Comparison of ENCODE assay signal across 14 mouse cellular contexts in the genomic region with DNA sequence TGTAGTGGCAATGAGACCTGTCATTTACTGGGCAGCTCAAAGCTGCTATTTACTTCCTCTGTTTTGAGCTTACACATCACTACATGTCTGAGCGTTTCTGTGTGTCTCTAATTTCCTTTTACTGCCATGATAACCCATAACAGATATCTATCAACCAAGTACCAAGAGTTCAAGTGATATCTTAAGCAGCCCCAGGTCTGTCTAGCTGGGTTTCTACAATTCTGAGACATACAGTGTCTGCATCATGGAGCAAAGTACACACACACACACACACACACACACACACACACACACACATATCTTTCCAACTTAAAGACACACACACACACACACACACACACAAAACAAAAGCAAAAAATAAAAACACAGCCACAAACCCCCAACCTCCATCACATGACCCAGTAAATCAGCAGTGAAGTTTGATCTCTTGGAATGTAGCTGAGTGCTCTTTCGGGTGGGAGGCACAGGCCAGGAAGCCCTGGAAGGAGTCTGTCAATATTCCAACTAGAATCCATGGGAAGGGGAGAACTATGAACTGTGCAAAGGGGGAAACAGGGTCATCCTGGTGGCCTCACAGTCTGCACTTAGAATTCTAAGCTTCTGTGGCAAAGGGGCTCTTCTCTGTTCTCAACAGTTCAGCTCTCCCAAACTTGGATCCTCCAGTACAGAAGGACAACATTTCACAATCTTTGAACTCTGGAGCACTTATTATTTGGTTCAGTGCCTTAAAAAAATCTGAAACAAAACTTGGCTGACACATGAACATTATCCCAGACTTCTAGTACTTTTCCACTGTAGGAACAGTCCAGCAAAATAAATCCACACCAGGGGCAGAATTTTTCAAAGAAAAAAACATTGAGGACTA. TPM values are rescaled to one million over a fixed set of nuclear protein-coding genes. Genes with fewer than 3 reads are reported as not detected.
DNase-seq lines count a peak whose midpoint lies in the region; ATAC-seq and TF ChIP-seq lines count a peak whose summit lies in the region.
"Had no signal": no experiment of that assay in that cellular context is flagged by ENCODE, and none has a peak within 500 bp of the region (broad histone marks: within the 10 kb centered on the region; RNA-seq: fewer than 3 reads in every experiment).

No protein-coding gene starts in this region.

- H3K27ac ChIP-seq in neural tube, embryonic 15.5 days (replicated peaks): no peak overlapping the region
- H3K27ac ChIP-seq in hindbrain, postnatal 0 days: no peak overlapping the region
- H3K27ac ChIP-seq: forebrain, embryonic 13.5 days; hindbrain, embryonic 10.5 days; midbrain, embryonic 12.5 days; neural tube, embryonic 13.5 days had no signal

- WGBS in neural tube, embryonic 15.5 days: 67% methylated on average over 2 of the region's 2 CpGs
- WGBS in hindbrain, postnatal 0 days: 79% methylated on average over 2 of the region's 2 CpGs

- no peak overlapping the region for H3K4me3 ChIP-seq in neural tube, embryonic 15.5 days (replicated peaks)
- no peak overlapping the region for H3K4me3 ChIP-seq in hindbrain, postnatal 0 days (ENCODE audit: low read length)
- H3K4me3 ChIP-seq: forebrain, embryonic 13.5 days; hindbrain, embryonic 10.5 days; midbrain, embryonic 12.5 days; neural tube, embryonic 13.5 days had no signal

- no peak for TF ChIP-seq CTCF in hindbrain, postnatal 0 days (IDR thresholded peaks at IDR 0.05; ENCODE audit: low read depth)

- DNase-seq in gastrocnemius, adult 18-20 months (ENCODE audit: low spot score): peak; percentile 23
- DNase-seq in gastrocnemius, postnatal 4 days (ENCODE audit: low spot score in 2 of 2): no peak
- DNase-seq in 3T3-L1 (ENCODE audit: low read depth, low spot score): peak; percentile 72
- peak; percentile 67 for DNase-seq in kidney, adult 11 months
- DNase-seq in kidney, postnatal 4 days: peak; percentile 16 to 18
- no peak for DNase-seq in hindbrain, postnatal 0 days (ENCODE audit: low spot score)
- DNase-seq in cerebellum, adult 11 months: no peak
- DNase-seq: heart, adult 11 months; right cerebral cortex, postnatal 14 days had no signal

- no peak overlapping the region for H3K4me2 ChIP-seq in neural tube, embryonic 15.5 days
- H3K4me2 ChIP-seq in hindbrain, postnatal 0 days (ENCODE audit: low read depth, low read length): no peak overlapping the region
- H3K4me2 ChIP-seq: forebrain, embryonic 13.5 days; midbrain, embryonic 12.5 days; neural tube, embryonic 13.5 days had no signal

- H3K4me1 ChIP-seq in neural tube, embryonic 15.5 days: no peaks in the 10 kb centered on the region
- no peaks in the 10 kb centered on the region for H3K4me1 ChIP-seq in hindbrain, postnatal 0 days (ENCODE audit: insufficient read depth, low read length)
- H3K4me1 ChIP-seq: forebrain, embryonic 13.5 days; hindbrain, embryonic 10.5 days; midbrain, embryonic 12.5 days; neural tube, embryonic 13.5 days had no signal

- H3K27me3 ChIP-seq in neural tube, embryonic 15.5 days (replicated peaks): no peaks in the 10 kb centered on the region
- H3K27me3 ChIP-seq in hindbrain, postnatal 0 days (ENCODE audit: insufficient read depth, low read length): no peaks in the 10 kb centered on the region
- H3K27me3 ChIP-seq: forebrain, embryonic 13.5 days; midbrain, embryonic 12.5 days; neural tube, embryonic 13.5 days had no signal

- H3K9ac ChIP-seq in neural tube, embryonic 15.5 days (replicated peaks): no peak overlapping the region
- H3K9ac ChIP-seq in hindbrain, postnatal 0 days (replicated peaks; ENCODE audit: low read length): no peak overlapping the region
- H3K9ac ChIP-seq: forebrain, embryonic 13.5 days; midbrain, embryonic 12.5 days; neural tube, embryonic 13.5 days had no signal

- H3K36me3 ChIP-seq in neural tube, embryonic 15.5 days: peaks cover 18% of the 10 kb centered on the region
- H3K36me3 ChIP-seq in hindbrain, postnatal 0 days (ENCODE audit: insufficient read depth, low read length): peaks cover 25% of the 10 kb centered on the region; the same call in 1 of the 2 replicates
- H3K36me3 ChIP-seq: hindbrain, embryonic 10.5 days; midbrain, embryonic 12.5 days had no signal

- no peak for ATAC-seq in neural tube, embryonic 15.5 days (ENCODE audit: low FRiP score)
- no peak for ATAC-seq in hindbrain, postnatal 0 days
- ATAC-seq: forebrain, embryonic 13.5 days had no signal

- no peaks in the 10 kb centered on the region for H3K9me3 ChIP-seq in neural tube, embryonic 15.5 days (replicated peaks)
- H3K9me3 ChIP-seq in hindbrain, postnatal 0 days (ENCODE audit: low read length): no peaks in the 10 kb centered on the region
- H3K9me3 ChIP-seq: forebrain, embryonic 13.5 days; hindbrain, embryonic 10.5 days; midbrain, embryonic 12.5 days; neural tube, embryonic 13.5 days had no signal

RNA-seq across cellular contexts. Expression of a gene that starts 44.5 kb away (rescaled TPM):
- under 1 TPM; 0.17 to 0.50 TPM for total RNA-seq in gastrocnemius, adult 18-20 months (2021)
- under 1 TPM; 0.65 to 0.93 TPM for total RNA-seq in gastrocnemius, postnatal 4 days (2021)
- polyA plus RNA-seq in neural tube, embryonic 15.5 days (2015; fragmentation: Nextera tagmentation; extraction: Ambion mirVana): 485 and 560 TPM in 2 replicates
- 169 and 202 TPM in 2 replicates for total RNA-seq in hindbrain, postnatal 0 days (2014; rRNA removed)
- 670 and 683 TPM in 2 replicates for polyA plus RNA-seq in hindbrain, postnatal 0 days (2015; fragmentation: Nextera tagmentation; extraction: Ambion mirVana)

Comparison
In these comparisons a context has a peak if more than half of its experiments do, and no peak if none do; other contexts are left out.
1. DNase-seq: peak in gastrocnemius, adult 18-20 months (single experiment), 3T3-L1 (single experiment), kidney, adult 11 months (single experiment) and kidney, postnatal 4 days (2 of 2); none in gastrocnemius, postnatal 4 days (0 of 2), hindbrain, postnatal 0 days (single experiment) and cerebellum, adult 11 months (single experiment).
2. RNA of a gene that starts 44.5 kb away (total RNA-seq): 169 to 202 TPM in hindbrain, postnatal 0 days; 0.65 to 0.93 TPM in gastrocnemius, postnatal 4 days and 0.17 to 0.50 TPM in gastrocnemius, adult 18-20 months; every median in the first group is over 10 times any median in the second.